Mouse (Mus musculus) c-Kit-positive CD71-negative TER-119-negative erythroid progenitor cells, embryonic 14.5 days (primary cell): Measurements from ENCODE around the gene Olfr1499.
"Not testable (repeated sequence)": the region's sequence is repeated elsewhere in the genome, so short reads cannot be mapped to it uniquely, and the experiment has no call there.

Source experiments
- DNase-seq: peaks from one replicate; pipeline ENCODE4 v3.0.0-alpha.2; 2013; ENCODE audit warnings: low read depth

Olfr1499 gene

GRCm38 (mm10) chr19:13819347-13819746, at the start of gene Olfr1499:
TSS of gene Olfr1499 (minus strand) at chr19:13819447.
- DNase-seq: no peak

- DNase-seq: no peak
Observed at GRCm38 (mm10) chr19:13861495-13861894, 42.2 kb upstream of the Olfr1499 start, which contains the start of gene Olfr1502. TSS of gene Olfr1502 (plus strand) at chr19:13861795.

DNA sequence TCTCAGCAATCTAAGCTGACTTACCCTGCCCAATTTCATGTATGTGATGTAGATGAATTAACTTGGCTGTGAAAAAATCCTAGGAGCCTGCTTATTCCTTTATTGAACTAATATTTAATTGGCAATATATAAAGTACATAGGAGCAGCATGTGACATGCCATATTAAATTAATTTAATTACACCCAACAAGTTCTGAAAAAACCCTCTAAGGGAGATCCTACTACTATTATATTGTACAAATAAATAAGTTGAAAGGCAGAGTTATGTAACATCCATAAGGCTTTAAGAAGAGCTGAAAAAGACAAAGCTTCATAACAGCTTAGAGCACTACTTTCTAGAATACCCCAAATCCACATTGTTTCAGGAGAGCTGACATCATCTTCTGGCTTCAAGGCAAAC, 31.3 kb upstream of the Olfr1499 start, which contains the start of gene Olfr1501:
Olfr1501 (minus strand) TSS at position 101 of the 400 bp plus-strand sequence.
- not testable (repeated sequence) for DNase-seq

DNA sequence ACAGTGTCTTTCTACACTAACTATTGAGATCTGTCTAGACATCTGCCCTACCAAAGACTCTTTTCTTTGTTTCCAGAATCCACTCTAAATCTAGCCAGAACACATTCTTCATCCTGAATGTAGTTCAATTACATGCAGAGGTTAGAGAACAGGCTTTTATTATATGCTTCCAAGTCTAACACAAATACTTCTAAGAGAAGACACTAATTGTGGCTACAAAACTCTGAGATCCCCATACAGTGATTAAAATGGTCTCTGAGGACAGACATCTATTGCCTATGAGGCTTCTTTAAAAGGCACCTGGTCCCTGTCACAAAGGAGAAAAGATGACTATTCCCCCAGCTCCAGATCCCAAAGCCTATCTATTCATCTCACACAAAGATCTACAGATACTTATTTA, 11.1 kb upstream of the Olfr1499 start, which contains the start of gene Olfr1500:
Olfr1500 (minus strand) TSS at position 101 of the 400 bp plus-strand sequence.
- DNase-seq: no peak

DNA sequence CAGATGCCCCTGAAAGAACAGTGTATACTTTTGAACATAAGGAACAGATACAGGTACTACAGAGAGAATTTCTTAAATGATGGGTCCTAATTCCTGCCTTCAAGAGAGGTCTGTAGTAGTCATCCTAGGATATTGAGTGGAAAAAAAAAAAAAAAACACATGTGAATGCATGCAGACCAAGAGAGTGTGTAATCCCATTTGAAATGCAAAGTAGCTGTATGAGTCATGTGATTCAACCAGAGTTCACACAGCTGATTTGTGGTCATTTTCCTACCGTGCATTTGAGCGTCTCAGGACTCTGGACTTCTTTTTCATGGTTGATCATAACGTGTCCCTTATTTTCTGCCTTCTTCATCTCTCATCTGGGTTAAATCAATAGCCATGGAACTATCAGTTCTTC, 9.2 kb upstream of the Olfr1499 start:
- no peak for DNase-seq

DNA sequence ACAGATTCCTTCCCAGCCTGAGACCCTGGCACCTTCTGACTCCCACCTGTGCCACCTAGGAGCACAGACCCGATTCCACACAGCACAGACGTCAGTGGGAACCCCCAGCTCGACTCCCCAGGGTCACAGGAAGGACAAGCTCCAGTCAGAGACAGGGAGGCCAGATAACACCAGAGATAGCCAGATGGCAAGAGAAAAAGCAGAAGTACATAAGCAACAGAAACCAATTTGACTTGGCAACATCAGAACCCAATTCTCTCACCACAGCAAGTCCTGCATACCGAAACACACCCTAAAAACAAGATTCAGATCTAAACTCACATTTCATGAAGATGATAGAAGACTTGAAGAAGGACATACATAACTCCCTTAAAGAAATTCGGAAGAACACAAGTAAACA, 1.6 kb upstream of the Olfr1499 start:
- DNase-seq: no peak

DNA sequence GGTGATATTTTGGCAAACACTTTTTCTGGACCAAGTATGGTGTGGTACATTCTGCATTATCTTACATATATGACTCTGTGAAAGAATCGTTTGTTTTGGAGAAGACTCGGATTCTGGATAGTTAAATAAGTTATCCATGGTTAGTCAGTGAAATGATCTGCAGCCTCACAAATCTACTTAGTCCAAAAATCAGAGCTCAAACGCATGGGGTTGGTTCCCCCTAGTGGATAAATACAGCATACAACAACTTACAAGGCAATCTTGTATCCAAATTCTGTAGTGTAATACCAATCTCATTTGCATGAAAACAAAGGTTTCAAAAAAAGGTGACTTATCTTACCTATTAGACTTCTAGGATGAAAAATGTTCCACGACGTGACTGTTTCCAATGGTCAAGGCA, 420 bp downstream of the Olfr1499 start:
- peak; percentile 4 for DNase-seq

- no peak for DNase-seq
Observed at GRCm38 (mm10) chr19:13812823-13813222, 6.4 kb downstream of the Olfr1499 start.

DNA sequence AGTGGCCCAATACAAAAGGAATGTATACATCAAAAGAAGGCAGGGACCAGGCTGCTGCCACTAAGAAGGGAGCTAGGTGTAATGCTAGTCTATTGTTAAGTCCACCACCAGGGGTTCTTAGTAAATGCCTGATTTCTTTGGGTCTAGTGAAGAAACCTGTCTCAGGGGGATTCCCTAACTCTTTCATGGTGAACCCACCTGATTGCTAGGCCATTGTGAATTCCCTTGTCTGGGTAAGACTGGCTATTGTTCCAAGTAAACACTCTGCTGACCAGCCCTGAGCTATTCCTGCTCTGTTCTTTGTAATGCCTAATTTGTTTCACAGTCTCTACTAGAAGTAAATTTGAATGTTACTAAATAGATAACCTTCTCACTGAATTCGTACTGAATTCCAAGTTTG, 13.8 kb downstream of the Olfr1499 start:
- DNase-seq: not testable (repeated sequence)

DNA sequence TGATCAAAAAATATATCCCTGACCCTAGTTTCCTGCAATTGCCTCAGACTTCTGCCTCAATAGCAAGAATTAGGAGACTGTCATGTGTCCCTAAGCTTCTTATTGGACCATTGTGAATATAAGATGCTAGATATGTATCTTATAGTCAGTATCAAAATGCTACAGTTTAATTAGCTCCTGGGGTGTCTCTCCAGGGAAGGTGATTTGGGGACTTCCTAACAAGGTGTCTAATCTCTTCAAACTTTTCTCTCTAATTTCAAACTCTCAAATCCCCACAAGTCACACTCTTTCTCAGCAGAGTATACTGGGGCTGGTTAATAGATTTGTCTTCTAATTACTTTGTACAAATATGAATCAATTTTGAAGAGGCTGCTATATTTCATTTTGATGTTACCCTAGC, 21.1 kb downstream of the Olfr1499 start, which contains the start of gene Olfr1497:
Olfr1497 (minus strand) TSS at position 101 of the 400 bp plus-strand sequence.
- DNase-seq: no peak

DNA sequence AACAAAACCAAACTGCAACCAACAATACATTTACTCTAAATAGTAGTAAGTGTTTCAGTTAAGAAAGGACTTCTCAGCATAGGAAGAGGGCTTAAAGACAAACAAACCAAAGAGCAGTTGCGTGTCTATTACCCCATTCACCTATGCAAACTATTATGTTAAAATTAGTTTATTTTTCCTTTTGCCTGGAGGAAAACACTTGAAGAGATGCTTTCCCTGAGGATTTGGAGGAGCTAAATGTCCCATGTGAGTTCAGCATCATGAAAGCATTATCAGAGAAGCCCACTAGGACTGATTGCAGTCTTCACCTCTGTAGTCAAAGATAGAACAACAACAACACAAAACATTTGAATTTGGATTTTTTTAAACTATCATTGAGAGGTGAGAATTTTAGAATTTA, 41.7 kb downstream of the Olfr1499 start, which contains the start of gene Olfr1496:
Olfr1496 (plus strand) TSS at position 301 of the 400 bp plus-strand sequence.
- DNase-seq: no peak

- no peak for DNase-seq
Observed at GRCm38 (mm10) chr19:13768565-13769276, 50.5 kb downstream of the Olfr1499 start.

DNA sequence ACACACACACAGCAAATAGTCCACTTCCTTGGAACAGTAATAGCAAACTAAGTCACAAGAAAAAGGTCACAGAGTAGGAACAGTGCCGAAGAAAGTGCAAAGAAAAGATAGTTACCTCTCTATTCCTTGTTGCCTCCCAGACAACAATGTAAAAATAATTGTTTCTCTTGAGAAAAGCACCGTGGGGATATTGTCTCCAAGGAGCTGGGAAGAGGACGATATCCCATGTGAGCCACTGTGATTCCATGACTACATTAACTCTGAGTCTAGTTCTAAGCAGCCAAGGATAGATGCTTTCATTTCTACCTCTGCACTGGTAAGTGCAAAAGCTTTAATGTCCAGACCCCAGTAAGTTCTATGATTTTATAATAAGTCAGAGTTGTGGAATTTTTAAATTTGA, 54.9 kb downstream of the Olfr1499 start, which contains the start of gene Olfr1495:
Olfr1495 (plus strand) TSS at position 301 of the 400 bp plus-strand sequence.
- DNase-seq: no peak
